Mouse (Mus musculus): ENCODE data around the gene Wdtc1. TPM values are rescaled to one million over a fixed set of nuclear protein-coding genes. Genes with fewer than 3 reads are reported as not detected.
A peak's percentile ranks its signal among the peaks of the same experiment; 100 is the strongest.

Gene Wdtc1
- polyA plus RNA-seq, 1 experiment, result 33.3 TPM

GRCm38 (mm10) chr4:133281513-133281912 lies 71.8 kb downstream of the Wdtc1 start:
- Histone ChIP-seq H3K36me3 (ENCODE audit: control insufficient read depth, insufficient read depth, low read length) (no peaks in the 10 kb centered on the region), H3K4me1 (ENCODE audit: control insufficient read depth, insufficient read depth, insufficient read length) (peaks cover 4% of the 10 kb centered on the region; the same call in 1 of the 2 replicates), H3K27ac (ENCODE audit: insufficient read depth, low read length) (no peak overlapping the region), H3K27me3 (ENCODE audit: control insufficient read depth, insufficient read depth, low read length) (no peaks in the 10 kb centered on the region), H3K4me3 (ENCODE audit: extremely low read depth, insufficient read depth, insufficient read length) (no peak overlapping the region)
- TF ChIP-seq CTCF (IDR thresholded peaks at IDR 0.05; ENCODE audit: extremely low read depth, insufficient read depth, insufficient read length, insufficient replicate concordance), result no peak
- no peak for TF ChIP-seq POLR2A (IDR thresholded peaks at IDR 0.05; ENCODE audit: low read depth, low read length)
- no peak for DNase-seq (ENCODE audit: low read depth in 1 of 2, low spot score in 2 of 2)
- 57% methylated on average over 7 of the region's 7 CpGs for WGBS

GRCm38 (mm10) chr4:133278482-133278881 lies 74.8 kb downstream of the Wdtc1 start:
- no peak for TF ChIP-seq CTCF (IDR thresholded peaks at IDR 0.05; ENCODE audit: extremely low read depth, insufficient read depth, insufficient read length, insufficient replicate concordance)
- TF ChIP-seq POLR2A (IDR thresholded peaks at IDR 0.05; ENCODE audit: low read depth, low read length), result no peak
- peaks cover 4% of the 10 kb centered on the region; the same call in 1 of the 2 replicates for H3K4me1 ChIP-seq (ENCODE audit: control insufficient read depth, insufficient read depth, insufficient read length)
- no peak for DNase-seq (ENCODE audit: low read depth in 1 of 2, low spot score in 2 of 2)
- H3K4me3 ChIP-seq (ENCODE audit: extremely low read depth, insufficient read depth, insufficient read length), result no peak overlapping the region
- H3K27me3 ChIP-seq (ENCODE audit: control insufficient read depth, insufficient read depth, low read length), result no peaks in the 10 kb centered on the region
- 80% methylated on average over 3 of the region's 3 CpGs for WGBS
- no peak overlapping the region for H3K27ac ChIP-seq (ENCODE audit: insufficient read depth, low read length)
- H3K36me3 ChIP-seq (ENCODE audit: control insufficient read depth, insufficient read depth, low read length), result 0 out of 2 replicates have a peak, but pooled peaks cover 1% of the 10 kb centered on the region

- DNase-seq (ENCODE audit: low read depth in 1 of 2, low spot score in 2 of 2), result no peak
- WGBS, result 3% methylated on average over 6 of the region's 6 CpGs
- no peaks in the 10 kb centered on the region for H3K27me3 ChIP-seq (ENCODE audit: control insufficient read depth, insufficient read depth, low read length)
- TF ChIP-seq CTCF (IDR thresholded peaks at IDR 0.05; ENCODE audit: extremely low read depth, insufficient read depth, insufficient read length, insufficient replicate concordance) (no peak), POLR2A (IDR thresholded peaks at IDR 0.05; ENCODE audit: low read depth, low read length) (no peak)
- H3K27ac ChIP-seq (ENCODE audit: insufficient read depth, low read length), result peak overlapping the region; percentile 79
- peaks cover 4% of the 10 kb centered on the region; the same call in 1 of the 2 replicates for H3K4me1 ChIP-seq (ENCODE audit: control insufficient read depth, insufficient read depth, insufficient read length)
- H3K4me3 ChIP-seq (ENCODE audit: extremely low read depth, insufficient read depth, insufficient read length), result peak overlapping the region; percentile 92
- H3K36me3 ChIP-seq (ENCODE audit: control insufficient read depth, insufficient read depth, low read length), result 0 out of 2 replicates have a peak, but pooled peaks cover 1% of the 10 kb centered on the region
Observed at GRCm38 (mm10) chr4:133278067-133278466, 75.2 kb downstream of the Wdtc1 start.

GRCm38 (mm10) chr4:133277104-133278026 lies 75.9 kb downstream of the Wdtc1 start, which contains the start of gene Tmem222:
Gene Tmem222 (minus strand): TSS chr4:133277792.
- 0 out of 2 replicates have a peak, but pooled peaks cover 1% of the 10 kb centered on the region for H3K36me3 ChIP-seq (ENCODE audit: control insufficient read depth, insufficient read depth, low read length)
- peak; percentile 81 to 89 for DNase-seq (ENCODE audit: low read depth in 1 of 2, low spot score in 2 of 2)
- no peak for TF ChIP-seq CTCF (IDR thresholded peaks at IDR 0.05; ENCODE audit: extremely low read depth, insufficient read depth, insufficient read length, insufficient replicate concordance)
- no peak; the same call in none of the 2 replicates for TF ChIP-seq POLR2A (IDR thresholded peaks at IDR 0.05; ENCODE audit: low read depth, low read length)
- no peaks in the 10 kb centered on the region for H3K27me3 ChIP-seq (ENCODE audit: control insufficient read depth, insufficient read depth, low read length)
- peak within 1 kb of the TSS; percentile 79 for H3K27ac ChIP-seq (ENCODE audit: insufficient read depth, low read length)
- H3K4me1 ChIP-seq (ENCODE audit: control insufficient read depth, insufficient read depth, insufficient read length), result peaks cover 4% of the 10 kb centered on the region; the same call in 1 of the 2 replicates
- peak within 1 kb of the TSS; percentile 92 for H3K4me3 ChIP-seq (ENCODE audit: extremely low read depth, insufficient read depth, insufficient read length)
- under 1% methylated on average over 73 of the region's 73 CpGs for WGBS

GRCm38 (mm10) chr4:133270929-133271328 lies 82.4 kb downstream of the Wdtc1 start:
- 89% methylated on average over 9 of the region's 9 CpGs for WGBS
- no peak overlapping the region for H3K4me3 ChIP-seq (ENCODE audit: extremely low read depth, insufficient read depth, insufficient read length)
- no peak for TF ChIP-seq POLR2A (IDR thresholded peaks at IDR 0.05; ENCODE audit: low read depth, low read length)
- no peak for TF ChIP-seq CTCF (IDR thresholded peaks at IDR 0.05; ENCODE audit: extremely low read depth, insufficient read depth, insufficient read length, insufficient replicate concordance)
- H3K36me3 ChIP-seq (ENCODE audit: control insufficient read depth, insufficient read depth, low read length), result peaks cover 33% of the 10 kb centered on the region
- no peaks in the 10 kb centered on the region for H3K4me1 ChIP-seq (ENCODE audit: control insufficient read depth, insufficient read depth, insufficient read length)
- no peak overlapping the region for H3K27ac ChIP-seq (ENCODE audit: insufficient read depth, low read length)
- DNase-seq (ENCODE audit: low read depth in 1 of 2, low spot score in 2 of 2), result no peak
- H3K27me3 ChIP-seq (ENCODE audit: control insufficient read depth, insufficient read depth, low read length), result no peaks in the 10 kb centered on the region

- WGBS, result 88% methylated on average over 3 of the region's 3 CpGs
- Histone ChIP-seq H3K27ac (ENCODE audit: insufficient read depth, low read length) (peak overlapping the region; percentile 46; the same call in 1 of the 2 replicates), H3K36me3 (ENCODE audit: control insufficient read depth, insufficient read depth, low read length) (peaks cover 39% of the 10 kb centered on the region), H3K27me3 (ENCODE audit: control insufficient read depth, insufficient read depth, low read length) (no peaks in the 10 kb centered on the region), H3K4me3 (ENCODE audit: extremely low read depth, insufficient read depth, insufficient read length) (no peak overlapping the region), H3K4me1 (ENCODE audit: control insufficient read depth, insufficient read depth, insufficient read length) (no peaks in the 10 kb centered on the region)
- no peak for DNase-seq (ENCODE audit: low read depth in 1 of 2, low spot score in 2 of 2)
- TF ChIP-seq POLR2A (IDR thresholded peaks at IDR 0.05; ENCODE audit: low read depth, low read length) (no peak), CTCF (IDR thresholded peaks at IDR 0.05; ENCODE audit: extremely low read depth, insufficient read depth, insufficient read length, insufficient replicate concordance) (no peak)
Observed at GRCm38 (mm10) chr4:133269596-133269995, 83.7 kb downstream of the Wdtc1 start.

Data from spleen, adult 2 months (tissue).